11 mouse cellular contexts compared by ENCODE assay signal in the genomic region with DNA sequence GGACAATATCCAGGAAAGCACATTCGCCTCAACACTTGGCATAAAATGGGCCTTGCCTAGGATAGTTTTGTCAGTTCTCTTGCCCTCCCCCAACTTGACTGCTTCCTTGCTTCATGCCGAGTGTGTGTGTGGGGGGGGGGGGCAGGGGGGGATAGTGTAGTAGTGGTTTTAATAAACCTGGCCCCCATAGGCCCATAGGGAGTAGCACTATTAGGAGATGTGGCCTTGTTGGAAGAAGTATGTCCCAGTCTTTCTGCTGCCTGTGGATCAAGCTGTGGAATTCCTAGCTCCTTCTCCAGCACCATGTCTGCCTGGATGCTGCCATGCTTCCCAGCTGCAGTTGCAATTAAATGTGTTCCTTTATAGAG.
A peak's percentile ranks its signal among the peaks of the same experiment; 100 is the strongest.
DNase-seq lines count a peak whose midpoint lies in the region; ATAC-seq lines count a peak whose summit lies in the region.
"Had no signal": no experiment of that assay in that cellular context is flagged by ENCODE, and none has a peak within 500 bp of the region (broad histone marks: within the 10 kb centered on the region; RNA-seq: fewer than 3 reads in every experiment).

No protein-coding gene starts in this region.

- peak; percentile 23 for DNase-seq in heart, adult 11 months
- DNase-seq in heart, postnatal 14 days = no peak
- no peak for DNase-seq in neural tube, embryonic 11.5 days (ENCODE audit: low spot score)
- DNase-seq in neural tube, embryonic 10.5 days (ENCODE audit: extremely low spot score, low spot score) = no peak
- no peak for DNase-seq in gastrocnemius, postnatal 10 days
- no peak for DNase-seq in embryo, embryonic 10.5 days (ENCODE audit: low spot score)
- no peak for DNase-seq in kidney, adult 11 months
- DNase-seq: gastrocnemius, postnatal 25 days; kidney, postnatal 14 days; thymus, postnatal 36 days had no signal

- no peak overlapping the region for H3K9ac ChIP-seq in neural tube, embryonic 11.5 days (ENCODE audit: low read length)
- no peak overlapping the region for H3K9ac ChIP-seq in limb, embryonic 15.5 days

- intact Hi-C loops in heart, postnatal 14 days (cut with DNase I) = no loop called here

- no peaks in the 10 kb centered on the region for H3K9me3 ChIP-seq in neural tube, embryonic 11.5 days (ENCODE audit: control insufficient read depth, low read length)
- H3K9me3 ChIP-seq in limb, embryonic 15.5 days = no peaks in the 10 kb centered on the region

- H3K4me3 ChIP-seq in neural tube, embryonic 11.5 days (ENCODE audit: low read depth, low read length) = no peak overlapping the region
- no peak overlapping the region for H3K4me3 ChIP-seq in limb, embryonic 15.5 days

- 36% methylated on average over 2 of the region's 2 CpGs for WGBS in neural tube, embryonic 11.5 days
- 17% methylated on average over 2 of the region's 2 CpGs for WGBS in limb, embryonic 15.5 days

- H3K4me2 ChIP-seq in neural tube, embryonic 11.5 days (ENCODE audit: low read depth) = no peak overlapping the region
- 0 out of 2 replicates have a peak overlapping the region, but pooled peaks have one; percentile 10 for H3K4me2 ChIP-seq in limb, embryonic 15.5 days

- no peaks in the 10 kb centered on the region for H3K36me3 ChIP-seq in neural tube, embryonic 11.5 days (ENCODE audit: control insufficient read depth, insufficient read depth, low read length)
- H3K36me3 ChIP-seq in limb, embryonic 15.5 days = no peaks in the 10 kb centered on the region

- no peaks in the 10 kb centered on the region for H3K27me3 ChIP-seq in neural tube, embryonic 11.5 days (ENCODE audit: control insufficient read depth, insufficient read depth, low read length)
- H3K27me3 ChIP-seq in limb, embryonic 15.5 days = no peaks in the 10 kb centered on the region

- ATAC-seq in neural tube, embryonic 11.5 days (ENCODE audit: insufficient read depth, low FRiP score, low TSS enrichment) = 0 out of 2 replicates have a peak, but pooled peaks have one; percentile 6
- no peak for ATAC-seq in limb, embryonic 15.5 days (ENCODE audit: insufficient number of reproducible peaks, low FRiP score, low TSS enrichment, low read depth)

- H3K4me1 ChIP-seq in neural tube, embryonic 11.5 days (ENCODE audit: control insufficient read depth, insufficient read depth, low read length) = peaks cover under 1% of the 10 kb centered on the region; the same call in 1 of the 2 replicates
- H3K4me1 ChIP-seq in limb, embryonic 15.5 days = peaks cover 7% of the 10 kb centered on the region; the same call in 1 of the 2 replicates

- H3K27ac ChIP-seq in neural tube, embryonic 11.5 days (ENCODE audit: low read depth, low read length) = no peak overlapping the region
- no peak overlapping the region for H3K27ac ChIP-seq in limb, embryonic 15.5 days
